Mouse (Mus musculus) stomach, embryonic 14.5 days (tissue): ENCODE measurements around the gene 9230113P08Rik. TPM values are rescaled to one million over a fixed set of nuclear protein-coding genes. Genes with fewer than 3 reads are reported as not detected.
"Not testable (repeated sequence)": the region's sequence is repeated elsewhere in the genome, so short reads cannot be mapped to it uniquely, and the experiment has no call there.

ENCODE experiments used
- ATAC-seq: fragments of 200-750 bp; cut with Nextera tagmentation; 2 replicates; pipeline ENCODE4 v1.8.0; 2017; ENCODE audit warnings: low read depth, moderate TSS enrichment; ENCODE audit not compliant: insufficient number of reproducible peaks, insufficient read depth, low FRiP score
- H3K27ac ChIP-seq: fragments of 300-500 bp; sonication (generic); 2 replicates; pipeline ENCODE4 v1.5.1; 2014; ENCODE audit warnings: mild to moderate bottlenecking, low read length, moderate library complexity, mixed read lengths
- H3K27me3 ChIP-seq: fragments of 300-500 bp; sonication (generic); 2 replicates; pipeline ENCODE4 v1.6.1; 2014; ENCODE audit warnings: low read length, control low read depth, mixed read lengths; ENCODE audit not compliant: control insufficient read depth, insufficient read depth
- H3K36me3 ChIP-seq: fragments of 300-500 bp; sonication (generic); 2 replicates; pipeline ENCODE4 v1.6.1; 2014; ENCODE audit warnings: mild to moderate bottlenecking, control low read depth, low read length, moderate library complexity, mixed read lengths; ENCODE audit not compliant: control insufficient read depth, insufficient read depth
- H3K4me1 ChIP-seq: fragments of 300-500 bp; sonication (generic); 2 replicates; pipeline ENCODE4 v1.6.1; 2014; ENCODE audit warnings: low read length, control low read depth, mixed read lengths; ENCODE audit not compliant: control insufficient read depth, insufficient read depth
- H3K4me2 ChIP-seq: fragments of 300-500 bp; sonication (generic); replicated peaks from 2 replicates; pipeline ENCODE4 v1.6.1; 2014; ENCODE audit warnings: low read depth, low read length, control low read depth
- H3K4me3 ChIP-seq: fragments of 300-500 bp; sonication (generic); 2 replicates; pipeline ENCODE4 v1.5.1; 2014; ENCODE audit warnings: low read depth, low read length, control low read depth
- H3K9ac ChIP-seq: fragments of 300-500 bp; sonication (generic); replicated peaks from 2 replicates; pipeline ENCODE4 v1.6.1; 2014; ENCODE audit warnings: low read depth, mild to moderate bottlenecking, control low read depth, low read length, moderate library complexity, mixed read lengths
- H3K9me3 ChIP-seq: fragments of 300-500 bp; sonication (generic); 2 replicates; pipeline ENCODE4 v1.6.1; 2016; ENCODE audit warnings: low read depth, low read length, control low read depth; ENCODE audit not compliant: control insufficient read depth
- WGBS: fragments of 180-500 bp; shearing (Covaris S2); extraction: QIAGEN DNeasy Blood & Tissue Kit; methylation state at CpG from one replicate; pipeline ENCODE4 v1.1.7; 2014; 5-methylcytosine and 5-hydroxymethylcytosine counted together
- polyA plus RNA-seq: library from polyadenylated mRNA; unstranded; fragments of >200 nt; fragmentation: Nextera tagmentation; extraction: Ambion mirVana; gene quantifications from 2 replicates; pipeline ENCODE4 v1.2.1, GENCODE M21; 2014

The 9230113P08Rik gene
- polyA plus RNA-seq, result not detected in 2 replicates

GRCm38 (mm10) chr9:35908123-35908522 lies at the start of gene 9230113P08Rik:
Gene 9230113P08Rik (plus strand): TSS chr9:35908423.
- not testable (repeated sequence) for H3K9ac ChIP-seq, H3K27ac ChIP-seq, H3K4me1 ChIP-seq, H3K36me3 ChIP-seq, ATAC-seq, H3K4me2 ChIP-seq, H3K4me3 ChIP-seq, H3K27me3 ChIP-seq, H3K9me3 ChIP-seq

GRCm38 (mm10) chr9:35893112-35893511 lies 15.1 kb upstream of the 9230113P08Rik start:
- H3K9ac ChIP-seq, H3K4me2 ChIP-seq, H3K4me3 ChIP-seq, H3K36me3 ChIP-seq, H3K27ac ChIP-seq, H3K27me3 ChIP-seq, ATAC-seq, H3K4me1 ChIP-seq, H3K9me3 ChIP-seq: not testable (repeated sequence)
- 56% methylated on average over 1 of the region's 1 CpGs for WGBS

- Histone ChIP-seq H3K4me3 (no peak overlapping the region), H3K4me1 (no peaks in the 10 kb centered on the region), H3K9me3 (no peaks in the 10 kb centered on the region), H3K27ac (no peak overlapping the region), H3K9ac (no peak overlapping the region), H3K36me3 (no peaks in the 10 kb centered on the region), H3K27me3 (no peaks in the 10 kb centered on the region), H3K4me2 (no peak overlapping the region)
- no peak for ATAC-seq
- 78% methylated on average over 2 of the region's 2 CpGs for WGBS
Observed at GRCm38 (mm10) chr9:35904494-35904893, 3.7 kb upstream of the 9230113P08Rik start.

GRCm38 (mm10) chr9:35930817-35931216 lies 22.6 kb downstream of the 9230113P08Rik start:
- H3K4me2 ChIP-seq, result no peak overlapping the region
- no peaks in the 10 kb centered on the region for H3K27me3 ChIP-seq
- no peak for ATAC-seq
- no peak overlapping the region for H3K4me3 ChIP-seq
- no peaks in the 10 kb centered on the region for H3K4me1 ChIP-seq
- WGBS, result 80% methylated on average over 2 of the region's 2 CpGs
- H3K9me3 ChIP-seq, result no peaks in the 10 kb centered on the region
- H3K36me3 ChIP-seq, result no peaks in the 10 kb centered on the region
- no peak overlapping the region for H3K27ac ChIP-seq
- H3K9ac ChIP-seq, result no peak overlapping the region

Other genes with a start within 250 kb of the 9230113P08Rik start
- gene Pate1, start 221.0 kb upstream of the 9230113P08Rik start, polyA plus RNA-seq, result not detected in 2 replicates
- gene Gm17677, start 167.4 kb upstream of the 9230113P08Rik start, polyA plus RNA-seq, result not detected in 2 replicates
- gene Gm17727, start 130.3 kb upstream of the 9230113P08Rik start, polyA plus RNA-seq, result not detected in 2 replicates
- gene Gm27235, start 118.3 kb upstream of the 9230113P08Rik start, polyA plus RNA-seq, result not detected in 2 replicates
- gene D730048I06Rik, start 118.3 kb upstream of the 9230113P08Rik start, polyA plus RNA-seq, result not detected in 2 replicates
- not detected in 2 replicates for gene 9230110F15Rik, start 64.3 kb upstream of the 9230113P08Rik start, polyA plus RNA-seq
- not detected in 2 replicates for gene Gm5916, start 220.4 kb downstream of the 9230113P08Rik start, polyA plus RNA-seq